Mouse (Mus musculus): Measurements from ENCODE around the gene Upk3b. TPM values are rescaled to one million over a fixed set of nuclear protein-coding genes. Genes with fewer than 3 reads are reported as not detected.
"Not testable (repeated sequence)": the region's sequence is repeated elsewhere in the genome, so short reads cannot be mapped to it uniquely, and the experiment has no call there.

Gene Upk3b
- total RNA-seq, 2 experiments from 2014 or later: 0.11 TPM; not detected in 1

- DNase-seq: no peak
Measured at GRCm38 (mm10) chr5:136035285-136035684, 3.0 kb upstream of the Upk3b start.

GRCm38 (mm10) chr5:136036667-136037066 is 1.6 kb upstream of the Upk3b start:
- no peak for DNase-seq

GRCm38 (mm10) chr5:136040210-136040609 is 1.9 kb downstream of the Upk3b start:
- DNase-seq: no peak

GRCm38 (mm10) chr5:136041260-136041659 is 3.0 kb downstream of the Upk3b start:
- DNase-seq: no peak

- DNase-seq: no peak
Measured at GRCm38 (mm10) chr5:136041666-136042065, 3.4 kb downstream of the Upk3b start.

- DNase-seq: no peak
Measured at GRCm38 (mm10) chr5:136044865-136045264, 6.6 kb downstream of the Upk3b start.

GRCm38 (mm10) chr5:136045408-136045807 is 7.1 kb downstream of the Upk3b start:
- DNase-seq: no peak

GRCm38 (mm10) chr5:136045987-136046386 is 7.7 kb downstream of the Upk3b start:
- peak; percentile 55 for DNase-seq

- DNase-seq: not testable (repeated sequence)
Measured at GRCm38 (mm10) chr5:136048541-136048940, 10.2 kb downstream of the Upk3b start.

GRCm38 (mm10) chr5:136049926-136050325 is 11.6 kb downstream of the Upk3b start:
- no peak for DNase-seq

GRCm38 (mm10) chr5:136051231-136052085 is 13.2 kb downstream of the Upk3b start:
- peak; percentile 58 for DNase-seq

- DNase-seq: no peak
Measured at GRCm38 (mm10) chr5:136052861-136053655, 14.8 kb downstream of the Upk3b start.

GRCm38 (mm10) chr5:136054301-136055077 is 16.2 kb downstream of the Upk3b start, which contains the start of gene Upk3bl:
TSS of gene Upk3bl (plus strand) at chr5:136054492.
- DNase-seq: no peak

- DNase-seq: no peak
Measured at GRCm38 (mm10) chr5:136056062-136056461, 17.8 kb downstream of the Upk3b start.

GRCm38 (mm10) chr5:136057085-136057484 is 18.8 kb downstream of the Upk3b start:
- no peak for DNase-seq

GRCm38 (mm10) chr5:136061567-136061966 is 23.3 kb downstream of the Upk3b start:
- DNase-seq: peak; percentile 66

GRCm38 (mm10) chr5:136063920-136064319 is 25.6 kb downstream of the Upk3b start:
- DNase-seq: no peak

- not testable (repeated sequence) for DNase-seq
Measured at GRCm38 (mm10) chr5:136066404-136067148, 28.3 kb downstream of the Upk3b start.

- no peak for DNase-seq
Measured at GRCm38 (mm10) chr5:136069411-136069810, 31.1 kb downstream of the Upk3b start.

GRCm38 (mm10) chr5:136073051-136073450 is 34.8 kb downstream of the Upk3b start:
- no peak for DNase-seq

- DNase-seq: no peak
Measured at GRCm38 (mm10) chr5:136073526-136073925, 35.2 kb downstream of the Upk3b start.
